Mouse (Mus musculus): ENCODE data around the gene Hyal2.

The Hyal2 gene

GRCm38 (mm10) chr9:107567702-107568319 is at the start of gene Hyal2:
Gene Hyal2 (plus strand): TSS chr9:107567945.
- no peak for DNase-seq (ENCODE audit: low spot score)

GRCm38 (mm10) chr9:107520331-107520730 is 47.4 kb upstream of the Hyal2 start:
- no peak for DNase-seq (ENCODE audit: low spot score)

GRCm38 (mm10) chr9:107521190-107521589 is 46.6 kb upstream of the Hyal2 start:
- DNase-seq (ENCODE audit: low spot score), result no peak

- DNase-seq (ENCODE audit: low spot score), result no peak
Observed at GRCm38 (mm10) chr9:107521711-107522399, 45.9 kb upstream of the Hyal2 start.

- no peak for DNase-seq (ENCODE audit: low spot score)
Observed at GRCm38 (mm10) chr9:107522400-107522711, 45.4 kb upstream of the Hyal2 start.

- peak; percentile 95 for DNase-seq (ENCODE audit: low spot score)
Observed at GRCm38 (mm10) chr9:107526198-107527026, 41.3 kb upstream of the Hyal2 start.

- DNase-seq (ENCODE audit: low spot score), result peak; percentile 87
Observed at GRCm38 (mm10) chr9:107533791-107534407, 33.8 kb upstream of the Hyal2 start, which contains the start of gene Tmem115. Gene Tmem115 (plus strand): TSS chr9:107533945.

GRCm38 (mm10) chr9:107534408-107535202 is 33.1 kb upstream of the Hyal2 start:
- DNase-seq (ENCODE audit: low spot score), result no peak

GRCm38 (mm10) chr9:107538231-107538630 is 29.5 kb upstream of the Hyal2 start:
- DNase-seq (ENCODE audit: low spot score), result no peak

GRCm38 (mm10) chr9:107538711-107539110 is 29.0 kb upstream of the Hyal2 start:
- no peak for DNase-seq (ENCODE audit: low spot score)

GRCm38 (mm10) chr9:107539940-107540339 is 27.8 kb upstream of the Hyal2 start:
- no peak for DNase-seq (ENCODE audit: low spot score)

GRCm38 (mm10) chr9:107540420-107540819 is 27.3 kb upstream of the Hyal2 start:
- DNase-seq (ENCODE audit: low spot score), result no peak

GRCm38 (mm10) chr9:107541005-107541404 is 26.7 kb upstream of the Hyal2 start:
- DNase-seq (ENCODE audit: low spot score), result no peak

GRCm38 (mm10) chr9:107541474-107542351 is 26.0 kb upstream of the Hyal2 start, which contains the start of the genes Cyb561d2 and Nprl2:
Gene Cyb561d2 (minus strand): TSS chr9:107542193.
Gene Nprl2 (plus strand): TSS chr9:107542226.
- DNase-seq (ENCODE audit: low spot score), result peak; percentile 96

- DNase-seq (ENCODE audit: low spot score), result no peak
Observed at GRCm38 (mm10) chr9:107542352-107542686, 25.4 kb upstream of the Hyal2 start.

GRCm38 (mm10) chr9:107542721-107543120 is 25.0 kb upstream of the Hyal2 start:
- no peak for DNase-seq (ENCODE audit: low spot score)

- DNase-seq (ENCODE audit: low spot score), result no peak
Observed at GRCm38 (mm10) chr9:107543299-107543698, 24.4 kb upstream of the Hyal2 start.

GRCm38 (mm10) chr9:107544196-107544700 is 23.5 kb upstream of the Hyal2 start:
- DNase-seq (ENCODE audit: low spot score), result no peak

- DNase-seq (ENCODE audit: low spot score), result no peak
Observed at GRCm38 (mm10) chr9:107544729-107545128, 23.0 kb upstream of the Hyal2 start.

GRCm38 (mm10) chr9:107545199-107545598 is 22.5 kb upstream of the Hyal2 start:
- no peak for DNase-seq (ENCODE audit: low spot score)
